Mouse (Mus musculus) ovary, postnatal 36 days (tissue): ENCODE measurements around the gene Rnase4.

Source experiments
- DNase-seq: peaks from one replicate; pipeline ENCODE4 v3.0.0; 2022; ENCODE audit warnings: low spot score, mixed read lengths

Gene Rnase4

GRCm38 (mm10) chr14:51090921-51091900, at the start of gene Rnase4, which contains the start of gene Ang:
Gene Rnase4, plus strand, starts transcription at chr14:51091077.
Gene Ang, plus strand, starts transcription at chr14:51091150.
- peak; percentile 56 for DNase-seq

GRCm38 (mm10) chr14:51041769-51042168, 49.1 kb upstream of the Rnase4 start, which contains the start of gene Rnase9:
Gene Rnase9, minus strand, starts transcription at chr14:51041869.
- no peak for DNase-seq

GRCm38 (mm10) chr14:51047846-51048245, 43.0 kb upstream of the Rnase4 start:
- DNase-seq, result no peak

- no peak for DNase-seq
Observed at GRCm38 (mm10) chr14:51050063-51050462, 40.8 kb upstream of the Rnase4 start, which contains the start of gene Rnase11. Gene Rnase11, minus strand, starts transcription at chr14:51050163.

- DNase-seq, result no peak
Observed at GRCm38 (mm10) chr14:51051941-51052340, 38.9 kb upstream of the Rnase4 start.

- DNase-seq, result no peak
Observed at GRCm38 (mm10) chr14:51053176-51053575, 37.7 kb upstream of the Rnase4 start.

- DNase-seq, result no peak
Observed at GRCm38 (mm10) chr14:51054243-51055237, 36.3 kb upstream of the Rnase4 start.

- no peak for DNase-seq
Observed at GRCm38 (mm10) chr14:51057401-51057831, 33.5 kb upstream of the Rnase4 start, which contains the start of gene Rnase12. Gene Rnase12, minus strand, starts transcription at chr14:51057661.

GRCm38 (mm10) chr14:51060761-51061160, 30.1 kb upstream of the Rnase4 start:
- no peak for DNase-seq

GRCm38 (mm10) chr14:51068956-51069355, 21.9 kb upstream of the Rnase4 start:
- no peak for DNase-seq

GRCm38 (mm10) chr14:51069617-51070016, 21.3 kb upstream of the Rnase4 start:
- DNase-seq, result no peak

GRCm38 (mm10) chr14:51074335-51074734, 16.5 kb upstream of the Rnase4 start, which contains the start of gene Olfr750:
Gene Olfr750, minus strand, starts transcription at chr14:51074435.
- no peak for DNase-seq

- no peak for DNase-seq
Observed at GRCm38 (mm10) chr14:51079180-51079579, 11.7 kb upstream of the Rnase4 start.

GRCm38 (mm10) chr14:51081035-51081434, 9.8 kb upstream of the Rnase4 start:
- DNase-seq, result no peak

- DNase-seq, result peak; percentile 49
Observed at GRCm38 (mm10) chr14:51082599-51083581, 8.0 kb upstream of the Rnase4 start.

GRCm38 (mm10) chr14:51083805-51084204, 7.1 kb upstream of the Rnase4 start:
- no peak for DNase-seq

GRCm38 (mm10) chr14:51085086-51085485, 5.8 kb upstream of the Rnase4 start:
- no peak for DNase-seq

- DNase-seq, result no peak
Observed at GRCm38 (mm10) chr14:51085911-51086310, 5.0 kb upstream of the Rnase4 start.

GRCm38 (mm10) chr14:51087762-51088161, 3.1 kb upstream of the Rnase4 start:
- no peak for DNase-seq

- peak; percentile 75 for DNase-seq
Observed at GRCm38 (mm10) chr14:51088166-51088969, 2.5 kb upstream of the Rnase4 start.
